Mouse (Mus musculus) olfactory bulb, adult 2 months (tissue): ENCODE data around the gene Rab5if.

Source experiments
- CTCF ChIP-seq: fragments of 200-500 bp; IDR thresholded peaks from 2 replicates; pipeline ENCODE4 v1.5.1; 2012; ENCODE audit warnings: low read depth, mild to moderate bottlenecking, low read length, moderate library complexity; ENCODE audit not compliant: insufficient read depth
- POLR2A ChIP-seq: fragments of 200-500 bp; IDR thresholded peaks from 2 replicates; pipeline ENCODE4 v1.6.1; 2012; ENCODE audit warnings: mild to moderate bottlenecking, low read depth, low read length, moderate library complexity; ENCODE audit not compliant: insufficient read depth

DNA sequence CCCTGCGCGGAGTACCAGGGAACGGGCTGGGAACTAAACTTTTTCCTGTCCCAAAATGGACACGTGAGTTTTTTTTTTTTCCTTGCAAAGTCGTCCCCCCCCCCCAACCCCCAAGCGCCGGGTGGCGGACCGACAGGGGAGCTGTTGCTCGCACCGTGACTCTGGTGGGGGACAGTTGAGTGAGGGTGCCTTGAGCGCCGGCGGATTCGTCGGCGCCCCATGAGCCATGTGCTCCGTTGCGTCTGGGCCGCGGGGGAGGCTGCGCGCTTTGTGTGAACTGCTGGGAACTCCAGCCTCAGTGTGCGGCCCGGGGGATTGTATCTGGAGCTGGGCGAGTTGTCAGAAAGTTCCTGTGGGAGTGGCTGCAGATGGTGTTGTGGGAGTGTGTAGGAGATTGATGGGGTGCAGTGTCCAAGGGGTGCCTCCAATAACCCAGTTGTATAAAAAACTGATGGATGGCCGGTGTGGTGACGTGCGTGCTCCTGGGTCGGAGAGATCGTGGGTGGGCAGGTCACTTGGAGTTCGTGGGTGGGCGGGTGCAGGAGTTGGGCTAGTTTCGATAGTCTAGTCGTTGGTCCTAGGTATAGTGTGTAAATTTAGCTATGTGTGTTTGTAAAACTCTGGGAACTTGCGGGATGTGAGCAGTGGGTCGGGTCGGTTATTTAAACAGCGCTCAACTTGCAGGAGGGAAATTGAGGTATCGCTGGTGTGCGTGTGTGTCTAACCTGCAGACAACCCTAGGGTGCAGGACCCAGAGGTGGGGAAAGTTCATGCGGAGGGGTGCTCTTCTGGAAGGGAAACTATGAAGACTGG, 21.7 kb upstream of the Rab5if start:
- TF ChIP-seq CTCF, result no peak
- no peak for TF ChIP-seq POLR2A
